Mouse (Mus musculus) neural tube, embryonic 11.5 days (tissue): ENCODE data around the gene Ferd3l. TPM values are rescaled to one million over a fixed set of nuclear protein-coding genes. Genes with fewer than 3 reads are reported as not detected.

Experiments used
- ATAC-seq: fragments of 200-750 bp; cut with Nextera tagmentation; 2 replicates; pipeline ENCODE4 v1.8.0; 2017; ENCODE audit warnings: moderate number of reproducible peaks, mild to moderate bottlenecking, moderate TSS enrichment, moderate library complexity; ENCODE audit not compliant: insufficient read depth, low FRiP score, low TSS enrichment
- DNase-seq: peaks from one replicate; pipeline ENCODE4 v3.0.0-alpha.2; 2015; ENCODE audit warnings: low spot score
- H3K27ac ChIP-seq: fragments of 300-500 bp; sonication (generic); 2 replicates; pipeline ENCODE4 v1.5.1; 2014; ENCODE audit warnings: low read depth, mild to moderate bottlenecking, low read length
- H3K27me3 ChIP-seq: fragments of 300-500 bp; sonication (generic); 2 replicates; pipeline ENCODE4 v1.6.1; 2014; ENCODE audit warnings: mild to moderate bottlenecking, low read length, mixed read lengths; ENCODE audit not compliant: control insufficient read depth, insufficient read depth
- H3K36me3 ChIP-seq: fragments of 300-500 bp; sonication (generic); 2 replicates; pipeline ENCODE4 v1.6.1; 2014; ENCODE audit warnings: mild to moderate bottlenecking, low read length, moderate library complexity, mixed read lengths; ENCODE audit not compliant: control insufficient read depth, insufficient read depth
- H3K4me1 ChIP-seq: fragments of 300-500 bp; sonication (generic); 2 replicates; pipeline ENCODE4 v1.6.1; 2014; ENCODE audit warnings: low read length, mixed read lengths; ENCODE audit not compliant: control insufficient read depth, insufficient read depth
- H3K4me2 ChIP-seq: fragments of 300-500 bp; sonication (generic); 2 replicates; pipeline ENCODE4 v1.6.1; 2014; ENCODE audit warnings: low read depth, mild to moderate bottlenecking, moderate library complexity
- H3K4me3 ChIP-seq: fragments of 300-500 bp; sonication (generic); 2 replicates; pipeline ENCODE4 v1.5.1; 2014; ENCODE audit warnings: low read depth, low read length
- H3K9ac ChIP-seq: fragments of 300-500 bp; sonication (generic); 2 replicates; pipeline ENCODE4 v1.6.1; 2014; ENCODE audit warnings: mild to moderate bottlenecking, low read length
- H3K9me3 ChIP-seq: fragments of 300-500 bp; sonication (generic); 2 replicates; pipeline ENCODE4 v1.6.1; 2016; ENCODE audit warnings: low read length; ENCODE audit not compliant: control insufficient read depth
- WGBS: fragments of 180-500 bp; shearing (Covaris S2); extraction: QIAGEN DNeasy Blood & Tissue Kit; methylation state at CpG from one replicate; pipeline ENCODE4 v1.1.7; 2014; 5-methylcytosine and 5-hydroxymethylcytosine counted together
- polyA plus RNA-seq: library from polyadenylated mRNA; unstranded; fragments of >200 nt; fragmentation: Nextera tagmentation; extraction: Ambion mirVana; gene quantifications from 2 replicates; pipeline ENCODE4 v1.2.1, GENCODE M21; 2014

The Ferd3l gene
- polyA plus RNA-seq, 1 experiment from 2014 or later, result 0.72 TPM

DNA sequence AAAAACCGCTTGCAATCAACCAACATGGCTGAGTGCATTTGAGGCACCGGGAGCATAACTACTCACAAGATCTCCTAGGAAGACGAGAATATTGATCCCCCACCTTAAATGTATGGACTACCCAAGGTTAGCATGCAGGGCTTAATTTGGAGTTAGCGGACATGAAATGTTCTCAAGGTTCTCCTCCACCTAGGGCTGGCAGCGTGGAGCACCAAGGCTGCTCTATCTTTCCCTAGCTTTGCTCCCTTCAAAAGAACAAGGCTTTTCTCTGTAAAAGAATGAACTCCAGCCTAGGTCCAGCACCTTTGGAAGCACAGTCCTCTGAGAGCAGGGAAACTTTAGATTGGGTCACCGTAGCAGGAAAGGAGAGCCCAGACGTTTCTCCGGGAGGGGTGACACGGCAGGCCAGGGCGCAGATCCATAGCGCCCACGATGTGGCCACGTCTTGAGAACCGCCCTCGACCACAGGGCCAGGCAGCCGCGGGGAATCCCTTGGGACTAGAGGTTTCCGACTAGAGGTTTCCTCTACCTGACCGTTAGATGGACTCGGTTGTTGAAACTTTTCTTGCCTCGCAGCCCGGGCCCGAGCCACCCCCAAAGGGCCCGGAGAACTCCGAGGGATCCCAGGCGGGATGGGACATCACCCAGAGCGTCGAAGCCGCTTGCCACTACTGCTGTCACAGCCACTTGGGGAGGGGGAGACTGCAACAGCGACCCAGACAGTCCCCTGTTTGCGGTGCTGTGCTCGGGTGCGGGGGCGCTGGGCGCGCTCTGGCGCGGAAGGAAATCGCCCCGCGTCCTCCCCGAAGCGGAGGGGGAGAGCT lies 28.6 kb downstream of the Ferd3l start:
- Histone ChIP-seq H3K9ac (peak overlapping the region; percentile 35), H3K27me3 (peaks cover 72% of the 10 kb centered on the region), H3K4me3 (peak overlapping the region; percentile 58), H3K4me2 (peak overlapping the region; percentile 63), H3K36me3 (no peaks in the 10 kb centered on the region), H3K9me3 (no peaks in the 10 kb centered on the region), H3K4me1 (peaks cover 4% of the 10 kb centered on the region; the same call in 1 of the 2 replicates), H3K27ac (0 out of 2 replicates have a peak overlapping the region, but pooled peaks have one; percentile 44)
- ATAC-seq, result peak; percentile 39; the same call in 1 of the 2 replicates
- DNase-seq, result no peak
- under 1% methylated on average over 41 of the region's 43 CpGs for WGBS

DNA sequence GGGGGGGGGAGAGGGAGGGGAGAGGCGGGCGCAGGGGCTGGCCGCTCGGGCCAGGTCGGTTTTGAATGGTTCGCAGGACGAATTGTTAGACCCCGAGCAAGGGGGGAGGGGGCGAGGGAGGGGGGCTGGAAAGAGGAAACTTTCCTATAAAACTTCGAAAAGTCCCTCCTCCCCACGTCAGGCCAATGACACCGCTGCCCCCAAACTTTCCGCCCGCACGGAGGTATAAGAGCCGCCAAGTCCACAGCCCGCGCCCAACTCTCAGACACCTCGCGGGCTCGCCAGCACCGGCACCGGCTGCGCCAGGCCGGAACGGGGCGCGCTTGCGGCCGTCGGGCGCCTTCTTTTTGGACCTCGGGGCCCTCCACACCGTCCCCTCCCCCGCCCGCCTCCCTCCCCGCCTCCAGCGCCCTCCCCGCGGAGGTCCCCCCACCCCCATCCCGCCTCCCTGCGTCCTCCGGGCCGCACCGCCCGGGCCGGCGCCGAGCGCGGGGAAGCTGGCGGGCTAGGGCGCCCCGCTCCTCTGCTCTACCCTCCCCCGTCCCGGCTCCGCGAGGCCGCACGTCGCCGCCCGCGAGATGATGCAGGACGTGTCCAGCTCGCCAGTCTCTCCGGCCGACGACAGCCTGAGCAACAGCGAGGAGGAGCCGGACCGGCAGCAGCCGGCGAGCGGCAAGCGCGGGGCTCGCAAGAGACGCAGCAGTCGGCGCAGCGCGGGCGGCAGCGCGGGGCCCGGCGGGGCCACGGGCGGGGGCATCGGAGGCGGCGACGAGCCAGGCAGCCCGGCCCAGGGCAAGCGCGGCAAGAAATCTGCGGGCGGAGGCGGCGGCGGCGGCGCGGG lies 29.4 kb downstream of the Ferd3l start, which contains the start of gene Twist1:
TSS of gene Twist1 (plus strand) at position 272 of the 841 bp plus-strand sequence.
- peaks cover 80% of the 10 kb centered on the region for H3K27me3 ChIP-seq
- H3K9me3 ChIP-seq, result no peaks in the 10 kb centered on the region
- peak within 1 kb of the TSS; percentile 58 for H3K4me3 ChIP-seq
- H3K4me1 ChIP-seq, result peaks cover 7% of the 10 kb centered on the region; the same call in 1 of the 2 replicates
- H3K4me2 ChIP-seq, result peak within 1 kb of the TSS; percentile 63
- WGBS, result under 1% methylated on average over 55 of the region's 105 CpGs
- H3K9ac ChIP-seq, result peak within 1 kb of the TSS; percentile 70
- H3K36me3 ChIP-seq, result no peaks in the 10 kb centered on the region
- ATAC-seq (peak; percentile 56), DNase-seq (peak; percentile 87)
- peak within 1 kb of the TSS; percentile 89 for H3K27ac ChIP-seq

DNA sequence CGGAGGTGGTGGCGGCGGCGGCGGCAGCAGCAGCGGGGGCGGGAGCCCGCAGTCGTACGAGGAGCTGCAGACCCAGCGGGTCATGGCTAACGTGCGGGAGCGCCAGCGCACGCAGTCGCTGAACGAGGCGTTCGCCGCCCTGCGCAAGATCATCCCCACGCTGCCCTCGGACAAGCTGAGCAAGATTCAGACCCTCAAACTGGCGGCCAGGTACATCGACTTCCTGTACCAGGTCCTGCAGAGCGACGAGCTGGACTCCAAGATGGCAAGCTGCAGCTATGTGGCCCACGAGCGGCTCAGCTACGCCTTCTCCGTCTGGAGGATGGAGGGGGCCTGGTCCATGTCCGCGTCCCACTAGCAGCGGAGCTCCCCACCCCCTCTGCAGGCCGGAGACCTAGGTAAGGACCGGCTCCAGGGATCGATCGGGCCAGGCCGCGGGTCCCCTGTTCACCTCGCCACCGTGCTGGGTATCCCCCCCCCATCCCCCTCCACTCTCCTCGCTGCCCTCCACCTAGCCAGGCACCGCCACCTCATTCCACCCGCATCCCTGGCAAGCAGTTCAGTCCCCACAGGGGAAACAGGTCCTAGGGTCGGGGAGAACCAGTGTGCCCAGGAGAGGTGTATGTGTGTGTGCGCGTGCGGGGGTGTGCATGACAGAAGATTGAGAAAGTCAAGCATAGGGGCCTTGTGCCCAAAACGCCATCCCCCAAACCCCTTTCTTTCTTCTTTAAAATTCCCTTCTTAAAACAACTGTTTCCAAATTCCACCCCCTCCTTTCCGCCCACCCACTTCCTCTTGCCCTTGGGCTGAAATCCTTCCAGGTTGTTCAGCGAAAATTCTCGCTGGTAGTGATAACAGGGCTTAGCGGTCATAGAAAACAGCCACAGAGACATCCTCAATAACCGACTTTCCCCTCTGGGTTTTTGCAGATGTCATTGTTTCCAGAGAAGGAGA lies 30.3 kb downstream of the Ferd3l start:
- Histone ChIP-seq H3K4me3 (peak overlapping the region; percentile 58), H3K27ac (peak overlapping the region; percentile 89), H3K9me3 (no peaks in the 10 kb centered on the region), H3K4me2 (peak overlapping the region; percentile 63), H3K9ac (peak overlapping the region; percentile 70), H3K27me3 (peaks cover 83% of the 10 kb centered on the region), H3K36me3 (no peaks in the 10 kb centered on the region), H3K4me1 (peaks cover 13% of the 10 kb centered on the region)
- under 1% methylated on average over 44 of the region's 56 CpGs for WGBS
- peak; percentile 32; the same call in 1 of the 2 replicates for ATAC-seq
- DNase-seq, result peak; percentile 63

DNA sequence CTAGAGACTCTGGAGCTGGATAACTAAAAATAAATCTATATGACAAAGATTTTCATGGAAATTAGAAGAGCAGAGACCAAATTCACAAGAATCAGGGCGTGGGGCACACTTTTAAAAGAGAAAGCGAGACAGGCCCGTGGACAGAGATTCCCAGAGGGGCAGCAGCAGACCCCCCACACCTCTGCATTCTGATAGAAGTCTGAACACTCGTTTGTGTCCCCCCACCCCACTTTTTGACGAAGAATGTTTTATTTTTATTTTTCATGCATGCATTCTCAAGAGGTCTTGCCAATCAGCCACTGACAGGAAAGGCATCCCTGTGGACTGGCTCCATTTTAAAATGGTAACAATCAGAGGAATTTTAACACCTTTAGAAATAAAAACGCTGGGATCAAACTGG lies 31.0 kb downstream of the Ferd3l start:
- H3K4me1 ChIP-seq, result peaks cover 13% of the 10 kb centered on the region
- H3K27ac ChIP-seq, result no peak overlapping the region
- DNase-seq, result peak; percentile 25
- 0% methylated on average over 6 of the region's 6 CpGs for WGBS
- no peak for ATAC-seq
- no peaks in the 10 kb centered on the region for H3K36me3 ChIP-seq
- H3K27me3 ChIP-seq, result peaks cover 85% of the 10 kb centered on the region
- no peaks in the 10 kb centered on the region for H3K9me3 ChIP-seq
- H3K4me3 ChIP-seq, result peak overlapping the region; percentile 58
- H3K4me2 ChIP-seq, result peak overlapping the region; percentile 63; the same call in 1 of the 2 replicates
- H3K9ac ChIP-seq, result peak overlapping the region; percentile 70

DNA sequence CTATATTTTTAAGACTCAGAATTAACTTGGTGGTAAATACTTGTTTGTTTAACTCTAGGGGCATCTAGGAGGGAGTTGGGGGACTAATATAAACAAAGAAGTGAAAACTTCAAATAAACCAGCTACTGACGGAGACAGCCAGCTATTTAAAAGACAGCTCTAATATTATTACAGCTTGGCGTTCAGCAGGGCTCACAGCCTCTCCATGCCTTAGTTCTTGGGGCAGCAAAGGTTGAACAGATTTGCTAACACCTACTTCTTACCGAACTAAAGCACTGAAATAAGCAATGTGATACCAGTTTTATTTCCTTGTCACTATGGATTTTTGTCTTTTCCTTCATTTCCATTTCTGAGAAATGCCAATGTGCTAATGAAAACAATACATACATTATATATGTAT lies 31.6 kb downstream of the Ferd3l start:
- no peaks in the 10 kb centered on the region for H3K9me3 ChIP-seq
- no peak overlapping the region; the same call in 1 of the 2 replicates for H3K4me2 ChIP-seq
- no peak overlapping the region for H3K27ac ChIP-seq
- H3K4me1 ChIP-seq, result peaks cover 13% of the 10 kb centered on the region
- no peak for ATAC-seq
- peaks cover 90% of the 10 kb centered on the region for H3K27me3 ChIP-seq
- H3K4me3 ChIP-seq, result peak overlapping the region; percentile 23
- no peak overlapping the region for H3K9ac ChIP-seq
- no peak for DNase-seq
- 2% methylated on average over 3 of the region's 3 CpGs for WGBS
- no peaks in the 10 kb centered on the region for H3K36me3 ChIP-seq

DNA sequence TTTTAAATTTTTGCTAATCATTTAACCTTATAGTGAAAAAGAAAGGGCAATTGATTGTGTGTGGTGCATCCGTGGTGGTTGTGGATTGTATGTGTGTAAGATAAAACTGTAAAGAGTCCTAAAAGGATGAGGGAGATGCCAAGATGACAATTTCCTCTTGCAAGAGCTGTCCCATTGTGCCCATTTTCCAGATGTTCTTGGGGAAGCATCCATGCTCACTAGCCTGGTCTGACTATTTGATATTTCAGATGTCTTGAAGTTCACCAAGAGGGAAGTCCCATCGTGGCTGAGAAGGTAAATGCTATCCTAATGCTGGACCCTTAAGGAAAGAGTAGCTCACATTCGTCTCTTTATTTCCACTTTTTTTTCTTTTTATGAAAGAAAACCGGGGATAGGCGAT lies 32.8 kb downstream of the Ferd3l start:
- Histone ChIP-seq H3K27me3 (peaks cover 86% of the 10 kb centered on the region), H3K4me1 (peaks cover 13% of the 10 kb centered on the region), H3K4me3 (peak overlapping the region; percentile 21), H3K4me2 (peak overlapping the region; percentile 27), H3K27ac (no peak overlapping the region), H3K9ac (no peak overlapping the region), H3K9me3 (no peaks in the 10 kb centered on the region), H3K36me3 (no peaks in the 10 kb centered on the region)
- ATAC-seq (no peak), DNase-seq (peak; percentile 18)
- 7% methylated on average over 5 of the region's 5 CpGs for WGBS

DNA sequence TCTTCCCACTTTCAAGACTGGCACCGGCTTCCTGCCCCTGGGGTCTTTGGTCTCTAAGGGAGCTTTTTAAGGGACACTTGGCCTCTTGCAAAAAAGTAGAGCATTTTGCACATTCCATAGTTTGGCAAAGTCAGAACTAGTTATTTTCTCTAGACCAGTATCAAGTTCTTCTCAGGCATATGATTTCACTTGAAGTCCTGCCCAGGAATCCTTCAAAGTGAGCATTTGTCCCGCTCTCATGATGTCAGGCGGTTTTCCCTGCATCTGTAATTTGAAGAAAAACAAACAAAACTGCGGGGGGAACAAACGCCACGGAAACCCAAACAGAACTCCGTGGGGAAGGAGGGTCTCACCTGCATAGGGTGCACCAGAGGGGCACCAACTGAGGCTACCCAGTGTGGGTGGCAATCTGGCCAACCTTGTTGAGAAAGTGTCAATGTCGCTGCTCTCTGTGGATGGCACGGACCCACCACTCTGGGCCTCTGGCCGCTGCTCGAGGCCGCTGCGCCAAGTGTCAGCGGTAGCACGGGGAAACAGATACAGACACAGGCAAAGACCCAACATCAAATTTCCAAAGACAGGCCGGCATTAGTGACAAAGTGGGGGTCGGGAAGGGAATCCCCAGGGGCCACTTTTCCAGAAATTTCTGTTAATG lies 34.0 kb downstream of the Ferd3l start:
- Histone ChIP-seq H3K27me3 (peaks cover 83% of the 10 kb centered on the region), H3K4me3 (peak overlapping the region; percentile 6; the same call in 1 of the 2 replicates)

More for the DNA sequence above, 34.0 kb downstream of the Ferd3l start:
- H3K9me3 ChIP-seq, result no peaks in the 10 kb centered on the region
- 1% methylated on average over 17 of the region's 17 CpGs for WGBS
- ATAC-seq (no peak), DNase-seq (peak; percentile 51)
- peak overlapping the region; percentile 36 for H3K4me2 ChIP-seq
- peaks cover 17% of the 10 kb centered on the region for H3K4me1 ChIP-seq
- no peaks in the 10 kb centered on the region for H3K36me3 ChIP-seq
- no peak overlapping the region for H3K9ac ChIP-seq
- no peak overlapping the region for H3K27ac ChIP-seq
